Mouse (Mus musculus) myocyte (in vitro differentiated cells): ENCODE results near the gene Zfp653.

Source experiments
- CEBPB ChIP-seq: IDR thresholded peaks from 2 replicates; pipeline ENCODE4 v1.6.1; 2011; ENCODE audit warnings: mild to moderate bottlenecking, moderate library complexity; ENCODE audit not compliant: poor library complexity, insufficient read depth, severe bottlenecking
- E2F4 ChIP-seq: IDR thresholded peaks from one replicate; pipeline ENCODE4 v1.6.1; 2011; ENCODE audit warnings: mild to moderate bottlenecking, control low read depth, moderate library complexity; ENCODE audit not compliant: insufficient read depth
- MAX ChIP-seq: IDR thresholded peaks from one replicate; pipeline ENCODE4 v1.6.1; 2011; ENCODE audit warnings: low read depth, mild to moderate bottlenecking, control low read depth
- MYOD1 ChIP-seq, 3 experiments: IDR thresholded peaks; one replicate each; pipeline ENCODE4 v1.6.1; 2011; ENCODE audit warnings: control low read depth in 2 of 3, low read depth in 2 of 3, mild to moderate bottlenecking in 2 of 3, moderate library complexity in 1 of 3; ENCODE audit not compliant: insufficient read length in 2 of 3, control insufficient read depth in 1 of 3
- MYOG ChIP-seq, 3 experiments: IDR thresholded peaks; one replicate each; pipeline ENCODE4 v1.6.1; 2011; ENCODE audit warnings: control low read depth in 2 of 3, low read depth in 2 of 3, mild to moderate bottlenecking in 2 of 3; ENCODE audit not compliant: insufficient read length in 2 of 3, control insufficient read depth in 1 of 3, insufficient read depth in 1 of 3
- POLR2A ChIP-seq: IDR thresholded peaks from one replicate; pipeline ENCODE4 v1.6.1; 2011; ENCODE audit warnings: low read depth, mild to moderate bottlenecking, control low read depth, moderate library complexity; ENCODE audit not compliant: insufficient read length
- POLR2AphosphoS2 ChIP-seq: IDR thresholded peaks from one replicate; pipeline ENCODE4 v1.6.1; 2011; ENCODE audit warnings: low read depth, control low read depth; ENCODE audit not compliant: insufficient read length
- REST ChIP-seq: IDR thresholded peaks from one replicate; pipeline ENCODE4 v1.6.1; 2011; ENCODE audit warnings: mild to moderate bottlenecking, control low read depth, moderate library complexity; ENCODE audit not compliant: insufficient read depth, insufficient read length
- SRF ChIP-seq: IDR thresholded peaks from one replicate; pipeline ENCODE4 v1.6.1; 2011; ENCODE audit warnings: low read depth; ENCODE audit not compliant: control insufficient read depth, insufficient read length
- TCF12 ChIP-seq: IDR thresholded peaks from one replicate; pipeline ENCODE4 v1.6.1; 2011; ENCODE audit warnings: mild to moderate bottlenecking, control low read depth; ENCODE audit not compliant: poor library complexity, insufficient read depth, severe bottlenecking
- TCF3 ChIP-seq: IDR thresholded peaks from one replicate; pipeline ENCODE4 v1.6.1; 2011; ENCODE audit warnings: low read depth, control low read depth; ENCODE audit not compliant: insufficient read length
- USF1 ChIP-seq: IDR thresholded peaks from one replicate; pipeline ENCODE4 v1.6.1; 2011; ENCODE audit warnings: low read depth, mild to moderate bottlenecking, control low read depth, moderate library complexity

DNA sequence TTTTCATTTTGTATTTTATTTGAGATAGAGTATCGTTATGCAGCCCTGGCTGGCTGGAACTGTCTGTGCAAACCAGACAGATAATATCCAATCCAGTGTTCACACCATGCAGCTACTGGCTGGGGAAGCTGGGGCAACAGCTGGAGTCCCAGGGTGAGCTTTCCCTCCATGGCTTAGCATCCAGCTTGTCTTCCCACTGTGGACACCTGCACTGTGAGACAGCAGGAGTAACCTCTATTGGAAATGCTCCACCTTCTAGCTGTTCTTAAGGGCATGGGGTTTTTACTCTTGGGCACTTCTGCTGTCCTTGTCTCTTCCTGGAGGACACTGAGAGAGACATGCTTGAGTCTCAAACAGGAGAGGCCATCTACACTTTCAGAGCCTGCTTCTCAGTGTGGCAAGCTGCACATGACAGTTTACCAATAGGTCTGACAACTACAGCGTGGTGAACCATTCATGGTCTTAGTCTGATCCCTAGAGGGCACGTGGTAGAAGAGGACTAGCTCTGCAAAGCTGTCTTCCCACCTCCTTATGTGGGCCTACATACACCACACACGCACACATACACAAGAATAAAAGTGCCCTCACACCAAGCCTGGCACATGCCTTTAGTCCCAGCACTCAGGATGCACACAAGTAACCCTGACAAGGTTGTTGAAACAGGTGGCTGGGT is 1.2 kb downstream of the Zfp653 start:
- TF ChIP-seq POLR2A: no peak
- no peak for TF ChIP-seq TCF12
- no peak for TF ChIP-seq REST
- no peak for TF ChIP-seq CEBPB
- TF ChIP-seq MYOG (IDR thresholded peaks at IDR 0.05; ENCODE audit: control insufficient read depth in 1 of 3, insufficient read depth in 1 of 3, insufficient read length in 2 of 3, low read depth in 2 of 3): no peak
- TF ChIP-seq MAX: no peak
- no peak for TF ChIP-seq USF1
- no peak for TF ChIP-seq E2F4
- TF ChIP-seq POLR2AphosphoS2: no peak
- no peak for TF ChIP-seq MYOD1 (IDR thresholded peaks at IDR 0.05; ENCODE audit: control insufficient read depth in 1 of 3, insufficient read length in 2 of 3, low read depth in 2 of 3)
- no peak for TF ChIP-seq TCF3
- TF ChIP-seq SRF: no peak
